Mouse (Mus musculus) cerebellum, adult 2 months (tissue): ENCODE measurements around the gene Ghr. TPM values are rescaled to one million over a fixed set of nuclear protein-coding genes. Genes with fewer than 3 reads are reported as not detected.

Experiments used
- DNase-seq, 2 experiments: peaks; one replicate each; pipeline ENCODE4 v3.0.0; 2021
- H3K27ac ChIP-seq: fragments of 200-500 bp; 2 replicates; pipeline ENCODE4 v1.5.1; 2012; ENCODE audit warnings: low read length, control low read depth, inconsistent platforms; ENCODE audit not compliant: insufficient read depth
- H3K27me3 ChIP-seq: fragments of 200-500 bp; 2 replicates; pipeline ENCODE4 v1.6.1; 2012; ENCODE audit warnings: inconsistent platforms, mild to moderate bottlenecking, low read length, moderate library complexity; ENCODE audit not compliant: control insufficient read depth, insufficient read depth
- H3K4me1 ChIP-seq: fragments of 200-500 bp; 2 replicates; pipeline ENCODE4 v1.6.1; 2011; ENCODE audit warnings: low read length; ENCODE audit not compliant: control insufficient read depth, insufficient read depth
- H3K4me3 ChIP-seq: fragments of 200-500 bp; replicated peaks from 2 replicates; pipeline ENCODE3; 2011; ENCODE audit warnings: mild to moderate bottlenecking, low read depth, low read length, control low read depth; ENCODE audit not compliant: insufficient read depth
- CTCF ChIP-seq: fragments of 200-500 bp; IDR thresholded peaks from 2 replicates; pipeline ENCODE4 v1.5.1; 2011; ENCODE audit warnings: low read depth, mild to moderate bottlenecking, control low read depth, low read length, moderate library complexity, borderline replicate concordance; ENCODE audit not compliant: insufficient read depth
- POLR2A ChIP-seq: fragments of 200-500 bp; IDR thresholded peaks from 2 replicates; pipeline ENCODE4 v1.6.1; 2011; ENCODE audit warnings: low read length, control low read depth, borderline replicate concordance; ENCODE audit not compliant: insufficient read depth
- WGBS: fragments of 180-500 bp; shearing (Covaris S2); methylation state at CpG from one replicate; pipeline ENCODE4 v1.1.7; 2018; 5-methylcytosine and 5-hydroxymethylcytosine counted together
- polyA plus RNA-seq: library from polyadenylated mRNA; depleted of rRNA; stranded (reverse); fragments of >200 nt; gene quantifications from 2 replicates; pipeline ENCODE4 v1.2.3, GENCODE M21; 2012

Ghr gene
- polyA plus RNA-seq, 1 experiment: 5.0 TPM

DNA sequence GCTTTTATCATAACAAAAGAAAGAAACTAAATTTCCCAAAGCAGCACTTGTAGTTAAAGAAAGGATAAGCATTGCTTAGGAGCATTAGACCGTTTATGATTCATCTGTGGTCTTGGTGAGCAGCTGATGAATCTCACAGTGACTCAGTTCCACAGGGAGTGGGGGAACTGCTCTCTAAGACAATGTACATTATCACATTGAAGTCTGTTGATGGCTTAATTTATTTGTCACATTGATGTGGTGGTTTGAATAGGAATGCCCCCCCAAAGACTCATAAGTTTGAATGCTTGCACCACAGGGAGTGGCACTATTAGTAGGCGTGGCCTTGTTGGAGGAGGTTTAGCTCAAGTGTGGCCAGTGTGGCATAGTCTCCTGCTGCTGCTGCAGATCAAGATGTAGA lies 4.6 kb upstream of the Ghr start:
- H3K4me1 ChIP-seq: no peaks in the 10 kb centered on the region
- 41% methylated on average over 2 of the region's 2 CpGs for WGBS
- no peak for TF ChIP-seq CTCF
- no peak for TF ChIP-seq POLR2A
- H3K4me3 ChIP-seq: no peak overlapping the region
- H3K27ac ChIP-seq: no peak overlapping the region
- DNase-seq: no peak
- H3K27me3 ChIP-seq: no peaks in the 10 kb centered on the region

DNA sequence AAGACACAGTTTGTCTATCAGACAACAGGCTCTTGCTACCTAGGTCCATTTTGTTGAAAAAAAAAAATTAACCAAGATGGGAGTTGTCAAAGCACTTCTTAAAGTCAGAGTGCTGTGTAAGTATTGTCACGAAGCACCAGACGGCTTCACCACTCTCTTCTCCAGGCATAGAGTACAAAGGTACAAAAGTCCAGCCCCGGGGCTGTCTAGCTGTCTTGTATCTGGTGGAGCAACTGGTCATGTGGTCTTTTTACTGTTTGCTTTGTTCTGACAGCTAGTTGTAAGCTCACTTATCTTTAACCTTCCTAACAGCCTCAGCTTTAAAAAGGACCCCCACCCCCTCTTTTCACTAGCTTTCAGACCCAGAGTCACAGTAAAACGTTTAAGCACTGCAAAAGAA lies 1.1 kb upstream of the Ghr start:
- no peak for DNase-seq
- TF ChIP-seq POLR2A (no peak), CTCF (no peak)
- Histone ChIP-seq H3K27me3 (no peaks in the 10 kb centered on the region), H3K4me1 (peaks cover 5% of the 10 kb centered on the region; the same call in 1 of the 2 replicates), H3K4me3 (no peak overlapping the region), H3K27ac (no peak overlapping the region)
- 74% methylated on average over 4 of the region's 4 CpGs for WGBS

DNA sequence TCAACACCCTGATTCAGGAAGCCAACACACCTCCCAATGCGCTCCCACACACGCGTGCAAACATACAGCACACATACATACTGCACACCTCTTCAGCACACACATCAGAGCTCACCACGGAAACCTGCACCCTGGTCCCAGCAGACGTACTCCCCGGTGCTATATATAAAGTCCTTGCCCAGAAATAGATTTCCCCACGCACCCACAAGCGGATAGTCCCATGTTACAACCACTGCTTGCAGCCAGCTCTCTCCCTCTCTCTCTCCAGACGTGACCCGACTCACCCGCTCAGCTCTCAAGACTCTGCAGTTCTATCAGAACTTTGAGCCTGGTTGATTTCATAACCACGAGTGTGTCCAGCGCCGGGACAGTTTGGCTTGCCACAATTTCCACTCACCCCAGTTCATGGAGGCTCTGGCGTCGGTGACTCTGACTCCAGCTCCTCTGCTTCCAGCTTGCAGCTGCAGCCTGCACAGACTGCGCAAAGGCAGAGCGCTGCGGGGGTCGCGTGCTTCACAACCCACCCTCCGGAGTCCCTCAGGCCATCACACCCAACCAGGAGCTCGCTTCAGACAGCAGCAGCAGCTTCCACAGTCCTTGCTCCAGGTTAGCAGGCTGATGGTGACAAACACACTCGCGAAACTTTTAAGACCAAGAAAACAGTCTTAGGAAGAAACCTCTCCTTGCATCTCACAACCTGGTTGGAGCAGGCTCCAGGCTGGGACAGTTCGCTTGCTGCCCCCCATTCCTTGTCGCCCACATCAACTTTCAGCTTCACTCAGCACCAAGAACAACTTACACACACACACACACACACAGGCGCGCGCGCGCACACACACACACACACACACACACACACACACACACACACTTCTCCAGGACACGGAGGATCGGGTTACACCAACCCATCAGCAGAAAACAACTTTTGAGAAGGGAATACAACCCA lies 1.2 kb downstream of the Ghr start:
- WGBS: 12% methylated on average over 34 of the region's 34 CpGs

DNA sequence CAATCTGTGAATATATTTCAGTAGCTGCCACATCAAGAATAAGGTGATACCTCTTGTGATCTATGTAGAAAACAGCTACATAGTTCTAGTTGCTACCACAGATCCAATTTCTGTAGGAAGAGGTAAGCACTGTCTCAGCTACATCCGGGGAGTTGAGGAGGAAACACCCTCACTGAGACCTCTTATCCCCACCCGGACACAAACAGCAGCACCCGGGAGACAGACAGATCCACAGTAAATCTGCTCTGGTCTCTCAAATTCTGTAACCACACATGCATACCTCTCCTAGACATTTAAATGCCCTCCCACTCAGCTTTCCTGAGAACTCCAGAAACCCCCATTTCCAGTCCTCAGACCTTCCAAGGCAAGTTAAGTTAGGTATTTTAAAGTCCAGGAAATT lies 2.0 kb downstream of the Ghr start:
- Histone ChIP-seq H3K4me3 (no peak overlapping the region), H3K4me1 (peaks cover 5% of the 10 kb centered on the region; the same call in 1 of the 2 replicates), H3K27ac (no peak overlapping the region), H3K27me3 (no peaks in the 10 kb centered on the region)
- DNase-seq: no peak
- no peak for TF ChIP-seq CTCF
- no peak for TF ChIP-seq POLR2A
- WGBS: 59% methylated on average over 3 of the region's 3 CpGs

More for the DNA sequence above, 1.2 kb downstream of the Ghr start:
- H3K27me3 ChIP-seq: no peaks in the 10 kb centered on the region
- TF ChIP-seq CTCF: no peak
- no peak for TF ChIP-seq POLR2A
- peaks cover 5% of the 10 kb centered on the region; the same call in 1 of the 2 replicates for H3K4me1 ChIP-seq
- H3K27ac ChIP-seq: no peak overlapping the region
- peak; percentile 29 to 42 for DNase-seq
- H3K4me3 ChIP-seq: peak overlapping the region; percentile 53

DNA sequence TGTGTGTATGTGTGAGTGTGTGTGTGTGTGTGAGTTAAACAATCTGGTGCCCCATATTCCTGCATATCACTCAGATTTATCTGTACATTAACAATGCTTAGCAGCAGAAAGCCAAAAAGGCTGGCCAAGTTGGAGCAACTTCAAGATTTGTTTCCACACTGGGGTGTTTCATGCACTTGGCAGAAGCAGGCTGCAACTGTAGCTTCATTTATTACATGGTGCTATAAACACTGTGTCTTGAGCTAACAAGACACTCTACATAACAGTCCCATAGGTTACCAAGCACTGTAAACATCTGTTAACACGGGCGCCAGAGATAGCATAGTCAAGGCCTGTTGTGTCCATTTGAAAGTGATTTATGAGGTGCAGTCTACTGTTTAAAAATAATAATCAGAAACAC lies 3.1 kb downstream of the Ghr start:
- Histone ChIP-seq H3K4me1 (peaks cover 5% of the 10 kb centered on the region; the same call in 1 of the 2 replicates), H3K27ac (no peak overlapping the region), H3K4me3 (no peak overlapping the region), H3K27me3 (no peaks in the 10 kb centered on the region)
- WGBS: 59% methylated on average over 2 of the region's 2 CpGs
- no peak for DNase-seq
- TF ChIP-seq POLR2A (no peak), CTCF (no peak)

DNA sequence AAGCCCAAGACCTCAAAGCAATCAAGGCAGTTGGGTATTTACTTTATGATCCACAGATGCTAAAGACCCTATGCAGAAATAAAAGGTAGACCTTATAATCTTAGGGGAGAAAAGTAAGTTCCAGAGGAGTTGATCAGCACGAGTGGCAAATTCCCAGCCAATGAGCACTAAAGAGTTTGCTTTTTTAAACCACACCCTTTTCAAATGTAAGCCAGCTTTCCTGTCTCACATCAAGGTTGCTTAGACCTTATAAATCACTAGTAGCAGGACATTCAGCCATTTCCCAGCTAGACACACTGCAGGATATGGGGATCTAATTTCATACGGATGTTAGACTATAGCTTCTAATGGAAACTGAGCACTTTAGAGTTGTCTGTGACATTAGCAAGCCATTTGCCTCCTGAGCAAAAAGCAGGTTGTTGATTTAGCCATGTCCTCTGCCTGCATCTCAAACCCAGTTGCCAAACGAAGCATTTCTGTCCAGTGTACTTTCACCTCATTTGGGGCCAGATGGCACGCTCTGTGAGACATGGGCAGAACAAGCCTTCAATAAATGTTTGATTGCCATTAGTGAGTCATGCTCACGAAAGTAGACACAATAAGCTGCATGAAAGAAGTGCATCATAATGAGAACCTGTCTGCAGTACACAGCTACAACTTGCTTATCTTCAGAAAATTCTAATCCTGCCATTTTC lies 4.9 kb downstream of the Ghr start:
- H3K27ac ChIP-seq: no peak overlapping the region
- H3K4me3 ChIP-seq: no peak overlapping the region
- WGBS: 30% methylated on average over 5 of the region's 5 CpGs
- peak in 1 of 2 experiments; percentile 14 for DNase-seq
- no peak for TF ChIP-seq POLR2A
- TF ChIP-seq CTCF: no peak
- H3K4me1 ChIP-seq: peaks cover 5% of the 10 kb centered on the region; the same call in 1 of the 2 replicates
- no peaks in the 10 kb centered on the region for H3K27me3 ChIP-seq

DNA sequence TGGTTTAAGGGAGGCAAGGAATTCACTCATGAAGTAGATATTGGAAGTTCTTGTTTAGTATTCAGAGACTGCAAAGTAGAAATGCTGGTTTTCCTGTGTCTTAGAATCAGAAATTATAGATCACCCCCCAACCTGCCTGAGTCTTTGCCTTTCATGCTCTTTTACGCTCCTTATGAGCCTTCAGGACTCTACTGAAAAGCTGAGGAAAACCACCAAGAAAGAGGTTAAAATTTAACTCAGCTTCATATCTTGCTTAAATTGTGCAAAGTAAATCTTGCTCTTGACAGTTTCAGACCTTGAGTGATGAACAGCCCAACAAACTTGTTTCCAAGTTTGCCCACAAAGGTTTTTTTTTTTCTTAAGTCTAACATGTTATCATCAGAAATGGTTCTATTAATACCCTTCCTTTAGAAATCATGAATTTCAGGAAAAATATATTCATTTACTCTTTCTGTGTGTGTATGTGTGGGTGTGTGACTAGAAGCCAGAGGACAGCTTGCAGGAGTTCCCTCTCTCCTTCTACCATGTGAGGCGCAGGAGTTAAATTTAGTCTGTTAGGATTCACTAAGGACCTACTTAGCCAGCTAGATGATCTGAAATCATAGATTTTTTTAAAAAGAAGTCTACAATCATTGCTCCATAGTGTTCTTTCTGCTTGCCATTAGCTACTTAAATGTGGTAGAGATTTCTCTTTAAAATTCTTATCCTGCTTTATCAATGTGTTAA lies 14.0 kb downstream of the Ghr start:
- TF ChIP-seq POLR2A (no peak), CTCF (no peak)
- Histone ChIP-seq H3K4me1 (no peaks in the 10 kb centered on the region), H3K27ac (no peak overlapping the region), H3K27me3 (no peaks in the 10 kb centered on the region), H3K4me3 (no peak overlapping the region)
- DNase-seq: no peak
- 96% methylated on average over 2 of the region's 2 CpGs for WGBS

DNA sequence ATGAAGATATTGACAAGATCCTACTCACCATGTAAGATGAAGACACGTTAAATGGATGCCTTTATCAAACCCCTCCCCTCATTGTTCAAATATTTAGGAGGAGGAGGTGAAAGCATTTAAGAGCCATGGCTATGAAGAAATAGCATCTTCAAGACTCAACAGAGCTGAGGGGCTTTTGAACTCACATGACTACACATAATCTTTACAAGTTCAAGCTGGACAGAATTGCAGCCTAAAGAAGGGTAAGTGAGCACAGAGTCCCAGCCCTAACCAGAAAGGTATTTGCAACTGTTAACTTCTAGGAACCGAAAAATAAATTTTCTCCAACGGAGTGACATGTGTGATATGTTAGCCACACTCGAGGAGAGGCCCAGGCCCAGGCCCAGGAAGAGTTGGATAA lies 18.7 kb downstream of the Ghr start:
- H3K27me3 ChIP-seq: no peaks in the 10 kb centered on the region
- 68% methylated on average over 4 of the region's 4 CpGs for WGBS
- no peak overlapping the region for H3K27ac ChIP-seq
- no peaks in the 10 kb centered on the region for H3K4me1 ChIP-seq
- DNase-seq: no peak
- TF ChIP-seq CTCF: no peak
- no peak for TF ChIP-seq POLR2A
- H3K4me3 ChIP-seq: no peak overlapping the region
